Mouse (Mus musculus) erythroblast, embryonic 14.5 days (primary cell): ENCODE data around the gene Ifnl3.

Source experiments
- GATA1 ChIP-seq: IDR thresholded peaks from 2 replicates; pipeline ENCODE4 v1.6.1; 2012; ENCODE audit warnings: low read length, inconsistent platforms, mixed read lengths
- TAL1 ChIP-seq: IDR thresholded peaks from 3 replicates; pipeline ENCODE4 v1.6.1; 2012; ENCODE audit warnings: low read length, inconsistent platforms, mixed read lengths

- TF ChIP-seq TAL1 (no peak), GATA1 (no peak)
Measured at GRCm38 (mm10) chr7:28477363-28477762, 45.3 kb upstream of the Ifnl3 start.
